Mouse (Mus musculus) E14TG2a.4 (cell line): ENCODE results near the gene Igfbp2.

Source experiments
- CTCF ChIP-seq: conservative IDR thresholded peaks from 2 replicates; pipeline ENCODE4 v1.5.1; 2014; ENCODE audit warnings: low read length
- NANOG ChIP-seq: IDR thresholded peaks from 2 replicates; pipeline ENCODE4 v1.6.1; 2014; ENCODE audit warnings: borderline replicate concordance, low read length, mixed read lengths

- TF ChIP-seq CTCF (no peak), NANOG (no peak)
Observed at GRCm38 (mm10) chr1:72796128-72796527, 28.2 kb upstream of the Igfbp2 start.
